Mouse (Mus musculus) frontal cortex, adult 2 months (tissue): ENCODE results near the gene Paox. TPM values are rescaled to one million over a fixed set of nuclear protein-coding genes. Genes with fewer than 3 reads are reported as not detected.

Experiments
- DNase-seq, 2 experiments: peaks; one replicate each; pipeline ENCODE4 v3.0.0; 2022; ENCODE audit warnings: low spot score in 1 of 2; ENCODE audit errors: extremely low spot score in 1 of 2
- polyA plus RNA-seq: library from polyadenylated mRNA; depleted of rRNA; stranded (reverse); fragments of >200 nt; gene quantifications from 2 replicates; pipeline ENCODE4 v1.2.3, GENCODE M21; 2012; rRNA removed

The Paox gene
- polyA plus RNA-seq, 1 experiment: 3.7 TPM

GRCm38 (mm10) chr7:140160363-140160762, 44.8 kb downstream of the Paox start:
- DNase-seq: no peak

DNA sequence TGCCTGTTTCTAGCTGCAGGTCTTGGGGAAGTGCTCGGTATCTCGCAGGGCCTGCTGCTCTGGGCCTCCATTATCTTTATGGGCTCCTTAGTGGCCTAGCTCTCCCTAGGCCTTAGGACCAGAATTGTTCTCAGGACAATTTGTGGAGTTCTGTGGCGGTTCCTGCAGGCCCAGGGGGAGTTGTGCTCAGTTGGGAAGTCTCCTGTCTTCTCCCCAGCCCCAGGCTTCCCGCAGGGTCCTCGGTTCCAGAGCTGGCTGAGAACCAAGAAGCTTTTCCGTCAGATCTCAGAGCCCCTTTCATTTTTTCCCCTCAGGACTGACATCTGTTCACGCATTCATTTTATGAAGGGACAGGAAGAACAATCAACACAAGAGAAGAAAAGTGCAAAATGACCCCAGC, 49.1 kb downstream of the Paox start, which contains the start of gene Olfr522:
Olfr522 (minus strand) TSS at position 101 of the 400 bp plus-strand sequence.
- DNase-seq: no peak

- no peak for DNase-seq
These were observed 52.4 kb downstream of the Paox start for GRCm38 (mm10) chr7:140167950-140168349.

GRCm38 (mm10) chr7:140169386-140169785, 53.8 kb downstream of the Paox start:
- DNase-seq: no peak

DNA sequence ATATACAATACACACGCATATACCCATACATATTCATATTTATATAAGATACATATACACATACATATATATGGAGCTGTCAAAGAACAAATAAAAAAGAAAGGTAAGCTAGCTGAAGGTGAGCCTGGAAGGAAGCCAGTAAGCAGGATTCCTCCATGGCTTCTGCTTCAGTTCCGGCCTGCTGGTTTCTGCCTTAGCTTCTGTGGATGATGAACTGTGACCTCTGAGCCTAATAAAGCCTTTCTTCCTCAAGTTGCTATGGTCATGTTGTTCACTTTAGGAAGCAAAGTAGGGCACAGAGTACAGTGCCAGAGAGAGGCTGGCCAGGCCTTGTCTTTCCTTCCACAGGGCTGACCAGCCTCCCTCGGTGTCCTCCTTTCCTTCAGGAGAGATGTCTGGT, 55.3 kb downstream of the Paox start:
- DNase-seq: no peak

- no peak for DNase-seq
These were observed 57.3 kb downstream of the Paox start, which contains the start of gene Olfr523 for GRCm38 (mm10) chr7:140172936-140173335. Gene Olfr523, plus strand, starts transcription at chr7:140173217.

GRCm38 (mm10) chr7:140179176-140179575, 63.6 kb downstream of the Paox start:
- no peak for DNase-seq

GRCm38 (mm10) chr7:140180692-140181091, 65.1 kb downstream of the Paox start:
- no peak for DNase-seq

- no peak for DNase-seq
These were observed 68.6 kb downstream of the Paox start for GRCm38 (mm10) chr7:140184206-140184605.

Other genes with a start within 250 kb of the Paox start
- 29.7 and 30.9 TPM in 2 replicates for gene Kndc1, start 221.1 kb upstream of the Paox start, polyA plus RNA-seq
- 0.18 TPM in 1 of 2 replicates, not detected in the other for gene Utf1, start 172.0 kb upstream of the Paox start, polyA plus RNA-seq
- gene 6430531B16Rik, start 137.0 kb upstream of the Paox start, polyA plus RNA-seq: 1.0 and 1.2 TPM in 2 replicates
- 6.4 and 7.7 TPM in 2 replicates for gene Adam8, start 123.2 kb upstream of the Paox start, polyA plus RNA-seq
- 67.6 and 71.5 TPM in 2 replicates for gene Zfp511, start 79.4 kb upstream of the Paox start, polyA plus RNA-seq
- gene Tubgcp2, start 79.1 kb upstream of the Paox start, polyA plus RNA-seq: 46.1 and 51.7 TPM in 2 replicates
- gene Msx3, start 66.7 kb upstream of the Paox start, polyA plus RNA-seq: 0.17 and 0.28 TPM in 2 replicates
- 468 and 504 TPM in 2 replicates for gene Caly, start 33.3 kb upstream of the Paox start, polyA plus RNA-seq
- gene Prap1, start 22.4 kb upstream of the Paox start, polyA plus RNA-seq: 4.0 and 10.0 TPM in 2 replicates
- gene Fuom, start 13.4 kb upstream of the Paox start, polyA plus RNA-seq: 87.3 and 98.1 TPM in 2 replicates
- gene Echs1, start 677 bp downstream of the Paox start, polyA plus RNA-seq: 62.3 and 72.0 TPM in 2 replicates
- 41.5 and 43.0 TPM in 2 replicates for gene Mtg1, start 21.8 kb downstream of the Paox start, polyA plus RNA-seq
- 103 and 125 TPM in 2 replicates for gene Sprn, start 39.1 kb downstream of the Paox start, polyA plus RNA-seq
- gene Olfr522, start 49.0 kb downstream of the Paox start, polyA plus RNA-seq: not detected in 2 replicates
- 0.04 and 0.08 TPM in 2 replicates for gene Olfr523, start 57.4 kb downstream of the Paox start, polyA plus RNA-seq
- not detected in 2 replicates for gene Olfr524, start 90.2 kb downstream of the Paox start, polyA plus RNA-seq
- gene Cd163l1, start 102.5 kb downstream of the Paox start, polyA plus RNA-seq: 0.17 and 0.24 TPM in 2 replicates
- 0.04 and 0.06 TPM in 2 replicates for gene 5830411N06Rik, start 131.5 kb downstream of the Paox start, polyA plus RNA-seq
- gene Olfr525, start 205.1 kb downstream of the Paox start, polyA plus RNA-seq: not detected in 2 replicates
- gene Olfr527, start 218.2 kb downstream of the Paox start, polyA plus RNA-seq: 0.04 TPM in 1 of 2 replicates, not detected in the other
- gene Olfr60, start 245.9 kb downstream of the Paox start, polyA plus RNA-seq: 0.04 and 0.27 TPM in 2 replicates